Mouse (Mus musculus) liver, adult 2 months (tissue): ENCODE data around the gene Zfp446.

Experiments
- CTCF ChIP-seq: fragments of 200-500 bp; IDR thresholded peaks from 2 replicates; pipeline ENCODE4 v1.5.1; 2011; ENCODE audit warnings: low read depth, low read length, control low read depth
- POLR2A ChIP-seq: fragments of 200-500 bp; IDR thresholded peaks from 2 replicates; pipeline ENCODE4 v1.6.1; 2011; ENCODE audit warnings: low read length, control low read depth; ENCODE audit not compliant: insufficient read depth; ENCODE audit errors: extremely low read depth

DNA sequence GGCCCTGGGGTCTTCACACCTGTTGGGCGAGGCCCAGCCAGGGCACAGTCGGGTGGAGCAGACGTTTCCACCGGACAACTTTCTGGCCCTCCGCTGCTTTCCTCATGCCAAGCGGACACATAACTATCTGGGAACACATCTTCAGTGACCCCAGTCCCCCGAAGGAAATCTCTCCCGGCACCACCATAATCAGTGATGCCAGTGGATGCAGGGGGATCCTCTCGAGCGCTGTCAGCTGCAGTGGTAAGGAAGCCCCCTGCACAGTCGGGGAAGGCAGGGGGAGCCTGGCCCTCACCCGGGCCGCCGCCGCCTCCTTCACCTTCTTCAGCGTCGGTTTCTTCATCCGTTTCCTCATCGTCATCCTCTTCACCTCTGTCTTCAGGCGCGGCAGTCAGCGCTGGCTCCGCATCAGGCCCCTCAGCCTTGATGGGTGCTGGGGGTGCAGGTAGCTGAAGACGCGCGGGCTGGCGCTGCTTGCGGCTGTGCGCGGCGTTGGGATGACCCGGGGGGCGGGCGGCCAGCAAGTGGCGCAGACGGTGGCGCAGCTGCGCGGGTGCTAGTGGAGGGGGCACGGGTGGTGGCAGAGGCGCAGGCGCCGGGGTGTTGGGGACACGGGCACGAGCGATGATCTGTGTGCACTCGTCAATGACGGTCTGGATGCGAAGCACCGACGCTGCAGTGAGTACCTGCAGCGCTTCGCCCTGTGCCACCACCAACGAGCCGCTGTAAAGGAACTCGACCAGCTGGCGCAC is 29.9 kb downstream of the Zfp446 start:
- TF ChIP-seq CTCF (0 out of 2 replicates have a peak, but pooled peaks have one; percentile 9), POLR2A (0 out of 2 replicates have a peak, but pooled peaks have one; percentile 20)
